Mouse (Mus musculus): ENCODE results near the gene Slc26a6. TPM values are rescaled to one million over a fixed set of nuclear protein-coding genes. Genes with fewer than 3 reads are reported as not detected.

Slc26a6 gene
- total RNA-seq (2015; ENCODE audit: low replicate concordance) (not detected in 2 replicates), total RNA-seq (2017; ENCODE audit: low replicate concordance) (not detected in 2 replicates)

GRCm38 (mm10) chr9:108852976-108853375 is at the start of gene Slc26a6:
Gene Slc26a6, plus strand, starts transcription at chr9:108853283.
- ATAC-seq (replicated peaks; ENCODE audit: low FRiP score, poor library complexity, severe bottlenecking), result no peak

- ATAC-seq (replicated peaks; ENCODE audit: low FRiP score, poor library complexity, severe bottlenecking), result peak; percentile 41
Observed at GRCm38 (mm10) chr9:108805768-108806167, 47.3 kb upstream of the Slc26a6 start.

DNA sequence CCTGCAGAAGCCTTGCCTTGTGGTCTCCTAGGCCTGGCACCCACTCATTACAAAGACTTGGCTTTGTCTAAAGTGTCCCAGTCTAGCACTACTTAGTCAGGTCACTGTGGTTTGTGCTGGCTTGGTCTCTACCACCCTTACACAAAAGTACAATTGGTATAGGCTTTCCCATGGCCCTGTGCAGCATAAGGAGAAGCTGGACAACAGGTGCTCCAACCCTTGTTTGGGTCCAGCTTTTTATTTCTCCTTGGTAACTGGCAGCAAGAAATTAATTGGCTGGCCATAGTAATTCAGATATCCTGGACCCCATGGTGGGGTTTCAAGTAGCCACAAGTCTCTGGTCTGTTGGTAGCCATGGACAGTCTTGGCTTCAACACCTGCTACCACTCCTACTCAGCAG is 46.7 kb upstream of the Slc26a6 start:
- no peak for ATAC-seq (replicated peaks; ENCODE audit: low FRiP score, poor library complexity, severe bottlenecking)

GRCm38 (mm10) chr9:108806831-108807230 is 46.3 kb upstream of the Slc26a6 start:
- ATAC-seq (replicated peaks; ENCODE audit: low FRiP score, poor library complexity, severe bottlenecking), result peak; percentile 46

GRCm38 (mm10) chr9:108807674-108808073 is 45.4 kb upstream of the Slc26a6 start:
- ATAC-seq (replicated peaks; ENCODE audit: low FRiP score, poor library complexity, severe bottlenecking), result peak; percentile 67

GRCm38 (mm10) chr9:108808163-108808665 is 44.9 kb upstream of the Slc26a6 start, which contains the start of gene Nckipsd:
Gene Nckipsd, plus strand, starts transcription at chr9:108808368.
- ATAC-seq (replicated peaks; ENCODE audit: low FRiP score, poor library complexity, severe bottlenecking), result peak; percentile 75

GRCm38 (mm10) chr9:108809188-108809587 is 43.9 kb upstream of the Slc26a6 start:
- no peak for ATAC-seq (replicated peaks; ENCODE audit: low FRiP score, poor library complexity, severe bottlenecking)

DNA sequence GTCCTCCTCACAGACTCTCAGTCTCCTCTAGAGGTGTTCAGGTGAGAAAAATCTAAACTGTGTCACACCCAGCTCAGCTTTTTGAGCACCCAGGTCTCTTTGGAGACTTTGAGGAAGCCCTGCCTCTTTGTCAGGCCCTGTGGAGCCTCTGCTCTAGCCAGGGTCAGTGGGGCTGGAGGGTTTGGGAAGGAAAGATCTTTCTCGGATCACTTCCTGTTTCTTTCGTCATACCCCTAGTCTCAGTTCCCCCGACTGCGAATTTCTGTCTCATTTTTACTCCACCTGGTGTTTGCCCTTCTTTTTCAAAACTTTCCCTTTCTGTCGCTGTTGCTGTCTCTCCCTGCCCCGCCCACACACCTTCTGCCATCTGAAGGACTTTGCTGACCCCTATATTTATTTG is 43.4 kb upstream of the Slc26a6 start:
- no peak for ATAC-seq (replicated peaks; ENCODE audit: low FRiP score, poor library complexity, severe bottlenecking)

DNA sequence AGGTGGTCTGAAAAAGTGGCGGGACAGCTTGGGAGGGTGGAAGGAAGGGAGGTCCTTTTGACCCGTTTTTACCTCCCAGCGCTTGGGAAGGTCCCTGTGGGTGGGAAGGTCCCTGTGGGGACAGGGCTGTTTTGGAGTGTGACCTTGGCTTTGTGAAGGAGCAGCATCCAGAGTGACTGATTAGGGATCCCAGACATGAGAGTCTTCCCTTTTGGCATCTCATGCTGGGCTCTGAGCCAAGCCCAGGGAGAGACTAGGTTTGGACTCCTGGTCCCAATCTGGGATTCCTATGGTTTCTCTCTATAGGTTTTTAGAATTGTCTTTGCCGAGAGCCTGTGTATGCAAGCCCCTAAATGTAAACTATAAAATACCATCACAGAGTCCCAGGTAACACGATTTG is 42.6 kb upstream of the Slc26a6 start:
- no peak for ATAC-seq (replicated peaks; ENCODE audit: low FRiP score, poor library complexity, severe bottlenecking)

DNA sequence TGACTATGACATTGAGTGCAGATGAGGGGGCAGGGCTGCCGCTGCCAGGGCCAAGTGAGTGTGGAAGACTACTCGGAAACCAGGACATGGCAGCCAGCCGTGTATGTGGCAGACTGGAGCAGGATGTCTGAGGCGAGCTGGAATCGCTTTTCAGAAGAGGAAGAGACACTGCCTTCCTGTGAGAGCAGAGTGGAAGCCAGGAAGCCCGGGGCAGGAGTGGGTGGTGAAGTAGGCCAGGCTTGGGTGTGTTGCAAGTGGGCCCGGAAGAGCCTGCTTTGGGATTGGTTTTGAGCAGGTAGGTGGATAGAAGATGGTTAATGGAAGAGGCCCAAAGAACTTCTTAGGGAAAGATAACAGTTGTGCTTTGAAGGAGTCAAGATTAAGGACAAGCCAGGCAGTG is 37.5 kb upstream of the Slc26a6 start:
- no peak for ATAC-seq (replicated peaks; ENCODE audit: low FRiP score, poor library complexity, severe bottlenecking)

DNA sequence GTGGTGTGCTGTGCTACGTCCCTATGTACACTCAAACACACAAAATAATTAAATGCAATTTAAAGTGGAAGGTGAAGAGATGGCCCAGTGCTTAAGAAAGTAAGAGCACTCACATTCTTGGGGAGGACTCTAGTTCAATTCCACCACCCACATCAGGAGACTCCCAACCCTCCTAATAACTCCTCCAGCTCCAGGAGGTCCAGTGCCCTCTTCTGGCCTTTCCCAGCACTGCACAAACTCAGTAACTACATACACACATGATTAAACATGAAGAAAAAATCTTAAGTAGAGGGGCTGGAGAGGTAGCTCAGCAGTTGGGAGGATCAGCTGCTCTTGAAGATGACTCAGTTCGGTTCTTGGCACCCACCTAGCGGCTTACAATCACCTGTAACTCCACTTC is 33.6 kb upstream of the Slc26a6 start:
- peak; percentile 69; the same call in 1 of the 2 replicates for ATAC-seq (replicated peaks; ENCODE audit: low FRiP score, poor library complexity, severe bottlenecking)

- ATAC-seq (replicated peaks; ENCODE audit: low FRiP score, poor library complexity, severe bottlenecking), result no peak
Observed at GRCm38 (mm10) chr9:108820077-108820476, 33.0 kb upstream of the Slc26a6 start.

GRCm38 (mm10) chr9:108824144-108824685 is 28.9 kb upstream of the Slc26a6 start:
- ATAC-seq (replicated peaks; ENCODE audit: low FRiP score, poor library complexity, severe bottlenecking), result no peak

- no peak for ATAC-seq (replicated peaks; ENCODE audit: low FRiP score, poor library complexity, severe bottlenecking)
Observed at GRCm38 (mm10) chr9:108824755-108825413, 28.2 kb upstream of the Slc26a6 start.

GRCm38 (mm10) chr9:108825820-108826699 is 27.0 kb upstream of the Slc26a6 start, which contains the start of gene Celsr3:
Gene Celsr3, plus strand, starts transcription at chr9:108826320.
- no peak for ATAC-seq (replicated peaks; ENCODE audit: low FRiP score, poor library complexity, severe bottlenecking)

- peak; percentile 67; the same call in 1 of the 2 replicates for ATAC-seq (replicated peaks; ENCODE audit: low FRiP score, poor library complexity, severe bottlenecking)
Observed at GRCm38 (mm10) chr9:108826700-108827340, 26.3 kb upstream of the Slc26a6 start.

- ATAC-seq (replicated peaks; ENCODE audit: low FRiP score, poor library complexity, severe bottlenecking), result no peak
Observed at GRCm38 (mm10) chr9:108827454-108827853, 25.6 kb upstream of the Slc26a6 start.

DNA sequence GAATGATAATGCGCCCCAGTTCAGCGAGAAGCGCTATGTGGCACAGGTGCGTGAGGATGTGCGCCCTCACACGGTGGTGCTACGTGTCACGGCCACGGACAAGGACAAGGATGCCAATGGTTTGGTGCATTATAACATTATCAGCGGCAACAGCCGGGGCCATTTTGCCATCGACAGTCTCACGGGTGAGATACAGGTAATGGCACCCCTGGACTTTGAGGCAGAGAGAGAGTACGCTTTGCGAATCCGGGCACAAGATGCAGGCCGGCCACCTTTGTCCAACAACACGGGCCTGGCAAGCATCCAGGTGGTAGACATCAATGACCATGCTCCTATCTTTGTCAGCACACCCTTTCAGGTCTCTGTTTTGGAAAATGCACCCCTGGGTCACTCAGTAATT is 25.2 kb upstream of the Slc26a6 start:
- ATAC-seq (replicated peaks; ENCODE audit: low FRiP score, poor library complexity, severe bottlenecking), result no peak

- no peak for ATAC-seq (replicated peaks; ENCODE audit: low FRiP score, poor library complexity, severe bottlenecking)
Observed at GRCm38 (mm10) chr9:108831637-108832036, 21.4 kb upstream of the Slc26a6 start.

All from erythroid progenitor cell, adult 5-6 weeks (primary cell).